Mouse (Mus musculus) lung, adult 18-20 months (tissue): ENCODE measurements around the gene Kcnb1.

Experiments used
- DNase-seq, 2 experiments: peaks; one replicate each; pipeline ENCODE4 v3.0.0; 2022; ENCODE audit warnings: mixed read lengths in 2 of 2

The Kcnb1 gene

DNA sequence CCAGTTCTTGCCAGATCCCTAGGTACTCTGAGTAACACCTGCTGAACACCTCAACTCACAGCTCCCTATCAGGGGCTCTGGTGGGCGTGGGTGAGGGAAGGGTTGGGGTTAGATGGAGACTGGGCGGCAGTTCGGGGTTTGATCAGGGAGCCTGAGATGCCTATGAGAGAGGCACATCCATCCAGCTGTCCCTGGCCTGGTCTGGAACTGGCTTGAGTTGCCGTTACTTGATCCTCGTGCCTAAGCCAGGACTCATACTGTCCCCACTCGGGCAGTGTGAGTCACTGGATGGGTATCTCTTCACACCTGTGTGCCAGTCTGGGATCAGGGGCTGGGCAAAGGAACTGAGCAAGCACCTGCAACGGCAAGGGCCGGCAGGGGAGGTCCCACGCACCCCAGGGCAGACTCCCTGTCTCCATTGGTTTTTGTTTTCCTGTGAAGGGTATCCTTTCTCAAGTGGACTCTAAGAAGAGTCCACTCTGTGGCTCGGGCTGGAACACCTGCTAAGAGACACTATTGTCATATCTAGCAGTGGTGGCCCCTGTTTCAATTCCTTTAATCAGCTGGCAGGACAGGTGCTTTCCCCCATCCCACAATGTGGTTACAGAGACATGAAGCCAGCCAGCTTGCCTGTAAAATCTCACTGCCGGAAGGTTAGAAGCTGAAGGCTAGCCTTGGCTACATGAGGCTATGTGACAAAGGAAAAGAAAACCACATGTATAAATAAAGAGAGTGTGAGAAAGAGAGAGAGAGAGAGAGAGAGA is 112.6 kb downstream of the Kcnb1 start:
- no peak for DNase-seq

DNA sequence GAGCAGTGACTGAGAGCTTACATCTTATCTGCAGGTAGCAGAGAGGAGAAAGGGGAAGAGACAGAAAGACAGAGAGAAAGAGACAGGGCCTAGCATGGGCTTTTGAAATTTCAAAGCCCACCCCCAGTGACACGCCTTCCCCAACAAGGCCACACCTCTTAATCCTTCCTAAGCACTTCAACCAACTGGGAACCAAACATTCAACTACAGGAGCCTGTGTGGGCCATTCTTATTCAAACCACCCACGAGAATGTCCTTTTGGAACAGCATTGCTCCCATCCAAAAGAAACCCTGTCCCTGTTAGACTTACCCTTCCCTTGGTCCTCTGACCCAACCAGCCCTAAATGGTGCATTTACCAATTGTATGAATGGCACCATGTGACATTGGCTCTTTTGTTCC is 113.2 kb downstream of the Kcnb1 start:
- no peak for DNase-seq

DNA sequence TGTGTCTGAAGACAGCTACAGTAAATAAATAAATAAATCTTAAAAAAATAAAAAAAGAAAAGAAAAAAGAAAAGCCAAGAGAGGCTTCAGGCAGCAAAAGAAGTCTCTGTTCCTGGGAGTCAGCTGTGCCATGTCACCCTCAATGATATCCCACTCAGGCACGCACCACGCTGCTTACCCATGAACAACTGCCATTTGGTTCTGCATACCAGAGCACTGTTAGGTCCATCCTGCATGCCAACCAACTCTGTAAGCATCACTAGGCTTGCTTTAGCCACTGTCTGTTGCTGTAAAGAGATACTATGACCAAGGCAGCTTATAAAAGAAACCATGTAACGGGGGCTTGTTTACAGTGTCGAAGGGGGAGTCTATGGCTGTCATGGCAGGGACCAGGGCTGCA is 113.6 kb downstream of the Kcnb1 start:
- DNase-seq: no peak

DNA sequence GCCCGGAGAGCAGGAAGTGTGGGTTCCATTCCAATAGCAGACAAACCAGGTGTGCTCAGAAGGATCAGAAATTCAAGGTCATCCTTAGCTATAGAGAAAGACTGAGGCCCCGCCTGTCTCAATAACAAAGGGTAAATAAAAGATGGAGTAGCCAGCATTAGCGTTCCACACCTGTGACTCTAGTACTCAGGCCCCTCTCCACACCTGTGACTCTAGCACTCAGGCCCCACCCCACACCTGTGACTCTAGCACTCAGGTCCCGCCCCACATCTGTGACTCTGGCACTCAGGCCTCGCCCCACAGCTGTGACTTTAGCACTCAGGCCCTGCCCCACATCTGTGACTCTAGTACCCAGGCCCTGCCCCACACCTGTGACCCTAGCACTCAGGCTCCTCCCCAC is 115.4 kb downstream of the Kcnb1 start:
- DNase-seq: no peak

DNA sequence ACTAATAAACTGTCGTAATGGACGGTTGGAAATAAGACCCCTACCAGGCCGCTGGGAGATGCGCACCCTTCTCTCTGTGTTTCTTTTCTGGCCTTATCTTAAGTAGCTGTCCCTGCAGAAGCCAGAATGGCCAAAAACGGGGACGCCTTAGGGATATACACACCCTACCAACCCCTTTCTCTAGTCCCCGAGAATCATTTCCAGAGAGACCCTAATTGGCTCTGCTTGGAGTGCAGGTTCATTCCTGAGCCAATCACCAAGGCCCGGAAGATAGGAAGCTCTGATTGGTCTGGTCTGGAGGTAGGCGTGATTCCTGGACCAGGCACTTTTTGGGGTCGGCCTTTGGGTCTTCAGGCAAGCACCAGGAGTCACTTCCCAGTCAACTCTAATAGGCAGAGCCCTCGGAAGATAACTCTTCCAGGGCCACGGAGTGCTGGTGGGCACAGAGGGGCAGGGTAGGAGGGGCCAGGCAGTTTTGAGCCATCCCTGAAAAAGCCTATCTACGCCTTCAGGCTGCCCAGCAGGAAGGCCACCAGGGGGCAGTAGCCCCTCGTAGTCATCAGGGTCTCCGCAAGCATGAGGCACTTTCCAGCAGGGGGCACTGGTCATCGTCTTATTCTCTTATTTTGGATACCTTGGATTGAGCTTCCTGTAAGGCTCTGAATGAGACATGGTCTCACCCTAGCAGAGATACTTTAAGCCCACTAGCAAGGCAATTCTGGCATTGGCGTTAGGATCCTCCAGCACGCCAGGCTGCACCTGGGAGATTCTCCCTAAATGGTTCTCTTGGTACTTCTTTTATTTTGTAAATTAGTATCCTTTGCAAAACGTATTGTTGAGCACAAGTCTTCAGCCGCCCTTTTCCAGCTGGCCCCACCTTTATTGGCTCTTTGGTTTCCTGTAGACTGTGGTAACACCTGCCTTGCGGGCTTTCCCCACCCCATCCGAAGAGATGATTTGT is 118.0 kb downstream of the Kcnb1 start:
- peak; percentile 88 to 93 for DNase-seq

DNA sequence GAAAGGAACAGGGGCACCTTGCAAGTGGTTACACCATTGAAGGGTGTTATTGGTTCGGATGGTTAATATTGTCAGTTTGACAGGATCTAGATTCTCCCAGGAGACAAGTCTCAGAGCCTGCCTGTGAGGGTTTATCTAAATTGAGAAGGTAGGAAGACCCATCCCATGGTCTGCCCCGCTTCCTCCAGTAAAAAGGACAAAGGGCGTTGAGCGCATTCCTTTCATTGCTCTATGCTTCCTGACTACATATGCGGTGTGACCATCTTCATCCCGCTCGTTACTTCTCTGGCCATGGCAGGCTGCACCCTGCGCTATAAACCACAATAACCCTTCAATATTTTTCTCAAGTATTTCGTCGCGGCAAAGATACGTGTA is 118.7 kb downstream of the Kcnb1 start:
- no peak for DNase-seq

DNA sequence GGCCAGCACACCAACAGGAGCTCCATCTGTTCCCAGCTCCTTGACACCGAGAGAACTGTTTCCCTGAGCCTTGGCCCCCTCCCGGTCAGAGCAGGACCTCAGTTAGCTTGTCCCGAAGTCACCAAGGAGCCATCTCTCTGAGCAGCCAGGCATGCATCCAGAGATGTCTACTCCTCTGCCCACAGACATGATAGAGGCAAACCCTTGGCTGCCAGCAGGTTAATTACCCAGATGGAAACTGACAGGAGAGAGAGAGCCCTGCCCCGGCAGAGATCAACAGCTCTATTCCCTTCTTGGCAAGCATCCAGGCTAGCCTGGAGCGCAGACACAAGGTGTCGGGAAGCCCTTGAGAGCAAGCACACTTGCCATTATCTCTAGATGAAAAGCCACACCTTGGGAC is 119.6 kb downstream of the Kcnb1 start:
- no peak for DNase-seq

DNA sequence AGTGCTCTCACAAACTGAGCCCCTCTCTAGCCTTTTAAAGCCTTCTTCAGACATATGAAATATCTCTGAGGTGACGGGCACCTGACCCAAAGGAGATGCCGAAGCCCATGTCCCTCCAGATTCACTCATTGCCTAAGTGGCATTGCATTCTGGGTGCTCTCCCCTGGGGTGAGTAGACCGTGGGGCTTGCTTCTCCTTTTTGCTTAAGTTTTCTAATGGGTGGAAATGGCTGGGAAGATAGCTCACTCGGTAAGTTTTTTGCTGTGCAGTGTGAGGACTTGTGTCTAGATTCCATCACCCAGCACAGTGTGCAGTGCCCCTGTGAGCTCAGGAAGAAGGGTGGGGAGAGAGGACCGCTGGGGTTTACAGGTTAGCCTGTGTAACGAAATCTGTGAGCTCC is 122.4 kb downstream of the Kcnb1 start:
- DNase-seq: no peak

DNA sequence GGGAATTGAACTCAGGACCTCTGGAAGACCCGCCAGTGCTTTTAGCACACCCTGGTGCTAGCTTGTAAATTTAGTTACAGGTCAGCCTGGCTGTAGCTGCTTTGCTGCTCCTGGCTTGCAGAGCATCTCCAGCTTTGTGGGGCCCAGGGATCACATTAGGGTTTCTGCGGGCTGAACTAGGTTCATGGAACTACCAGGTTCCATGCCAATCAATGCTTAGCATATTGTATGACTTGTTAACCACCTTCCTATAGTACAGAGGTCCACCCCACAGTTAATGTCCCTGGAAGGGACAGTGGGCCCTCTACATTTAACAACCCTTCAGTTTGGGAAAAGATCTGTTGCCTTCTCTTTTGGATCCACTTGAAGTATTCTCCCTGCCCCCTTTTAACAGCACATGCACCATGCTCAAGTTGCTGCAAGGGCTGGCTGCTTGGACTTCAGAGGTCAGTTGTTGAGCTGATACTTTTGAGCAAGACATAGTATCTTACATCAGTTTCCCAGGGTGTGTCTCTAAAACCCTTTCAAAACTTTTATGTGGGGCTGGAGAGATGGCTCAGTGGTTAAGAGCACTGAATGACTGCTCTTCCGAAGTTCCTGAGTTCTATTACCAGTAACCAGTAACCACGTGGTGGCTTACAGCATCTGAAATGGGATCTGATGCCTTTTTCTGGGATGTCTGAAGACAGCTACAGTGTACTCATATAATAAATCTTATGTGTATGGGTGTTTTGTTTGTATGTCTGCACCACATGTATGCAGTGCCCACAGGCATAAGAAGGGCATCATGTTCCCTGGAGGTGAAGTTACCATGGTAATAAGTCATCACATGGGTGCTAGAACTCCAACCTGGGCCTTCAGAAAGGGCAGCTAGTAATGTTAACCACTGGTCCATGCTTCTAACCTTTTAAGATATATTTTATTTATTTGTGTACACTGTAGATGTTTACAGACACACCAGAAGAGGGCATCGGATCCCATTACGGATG is 123.1 kb downstream of the Kcnb1 start:
- no peak for DNase-seq

DNA sequence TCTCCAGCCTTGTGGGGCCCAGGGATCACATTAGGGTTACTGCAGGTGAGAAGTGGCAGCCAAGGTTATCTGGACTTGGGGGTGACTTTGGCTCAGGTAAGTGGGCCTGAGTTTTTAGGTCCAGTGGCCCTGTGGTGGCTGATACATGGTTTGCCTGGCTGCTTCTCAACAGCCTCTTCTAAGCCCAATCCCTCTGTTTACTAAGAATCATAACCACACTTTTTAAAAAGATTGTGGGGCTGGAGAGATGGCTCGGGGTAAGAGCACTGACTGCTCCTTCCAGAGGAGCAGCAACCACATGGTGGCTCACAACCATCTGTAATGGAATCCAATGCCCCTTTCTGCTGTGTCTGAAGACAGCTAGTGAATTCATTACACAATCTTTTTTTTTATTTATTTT is 123.9 kb downstream of the Kcnb1 start:
- no peak for DNase-seq

DNA sequence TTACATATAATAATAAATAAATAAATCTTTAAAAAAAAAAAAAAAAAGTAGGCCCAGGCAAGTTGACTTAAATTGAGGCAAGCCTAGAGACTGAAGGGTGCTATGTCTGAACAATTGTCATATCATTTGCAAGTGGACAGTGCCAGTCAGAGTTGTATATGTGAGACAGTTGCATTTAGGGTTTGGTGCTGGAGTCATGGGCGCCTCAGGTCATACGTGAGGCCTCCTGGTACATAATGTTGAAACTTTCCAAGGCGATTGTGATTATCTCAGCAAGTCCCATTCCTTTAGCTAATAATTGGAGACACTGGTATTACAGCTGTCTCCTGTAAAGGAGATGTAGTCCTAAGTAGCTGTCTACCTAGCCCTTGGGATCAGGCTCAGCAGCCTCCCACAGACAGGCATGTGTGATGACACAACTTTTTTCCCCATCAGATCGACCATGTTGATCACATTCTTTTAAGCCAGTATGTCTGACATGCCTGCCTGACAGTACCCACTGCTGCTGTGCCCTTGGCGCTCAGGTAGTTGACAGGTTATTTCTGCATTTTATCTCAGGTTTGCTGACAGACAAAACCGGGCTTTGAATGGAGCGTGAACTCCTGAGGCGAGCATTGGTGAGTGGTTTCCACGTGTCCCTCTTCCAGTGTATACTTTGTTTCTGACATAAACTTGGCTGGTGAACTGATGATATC is 125.2 kb downstream of the Kcnb1 start:
- DNase-seq: no peak

DNA sequence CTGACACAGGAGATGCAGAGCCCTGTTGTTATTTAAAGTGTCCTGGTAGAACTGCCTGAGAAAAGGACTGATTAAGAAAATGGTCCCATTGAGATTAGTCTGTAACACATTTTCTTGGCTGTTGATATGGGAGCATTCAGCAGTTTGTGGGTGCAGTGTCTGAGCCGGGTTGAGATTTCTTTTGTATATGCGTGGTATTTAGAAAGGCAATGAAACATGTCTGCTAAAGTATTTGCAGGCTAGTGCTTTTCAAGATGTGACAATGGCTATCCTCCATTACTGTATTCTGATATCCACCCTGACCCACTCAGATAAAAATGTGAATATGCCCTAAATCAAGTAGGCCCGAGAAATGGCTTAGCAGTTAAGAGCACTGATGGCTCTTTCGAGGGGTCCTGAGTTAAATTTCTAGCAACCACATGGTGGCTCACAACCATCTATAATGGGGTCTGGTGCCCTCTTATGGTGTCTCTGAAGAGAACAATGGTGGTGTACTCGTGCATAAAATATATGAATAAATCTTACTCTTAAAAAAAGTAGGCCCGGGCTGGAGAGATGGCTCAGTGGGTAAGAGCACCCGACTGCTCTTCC is 126.0 kb downstream of the Kcnb1 start:
- DNase-seq: no peak

DNA sequence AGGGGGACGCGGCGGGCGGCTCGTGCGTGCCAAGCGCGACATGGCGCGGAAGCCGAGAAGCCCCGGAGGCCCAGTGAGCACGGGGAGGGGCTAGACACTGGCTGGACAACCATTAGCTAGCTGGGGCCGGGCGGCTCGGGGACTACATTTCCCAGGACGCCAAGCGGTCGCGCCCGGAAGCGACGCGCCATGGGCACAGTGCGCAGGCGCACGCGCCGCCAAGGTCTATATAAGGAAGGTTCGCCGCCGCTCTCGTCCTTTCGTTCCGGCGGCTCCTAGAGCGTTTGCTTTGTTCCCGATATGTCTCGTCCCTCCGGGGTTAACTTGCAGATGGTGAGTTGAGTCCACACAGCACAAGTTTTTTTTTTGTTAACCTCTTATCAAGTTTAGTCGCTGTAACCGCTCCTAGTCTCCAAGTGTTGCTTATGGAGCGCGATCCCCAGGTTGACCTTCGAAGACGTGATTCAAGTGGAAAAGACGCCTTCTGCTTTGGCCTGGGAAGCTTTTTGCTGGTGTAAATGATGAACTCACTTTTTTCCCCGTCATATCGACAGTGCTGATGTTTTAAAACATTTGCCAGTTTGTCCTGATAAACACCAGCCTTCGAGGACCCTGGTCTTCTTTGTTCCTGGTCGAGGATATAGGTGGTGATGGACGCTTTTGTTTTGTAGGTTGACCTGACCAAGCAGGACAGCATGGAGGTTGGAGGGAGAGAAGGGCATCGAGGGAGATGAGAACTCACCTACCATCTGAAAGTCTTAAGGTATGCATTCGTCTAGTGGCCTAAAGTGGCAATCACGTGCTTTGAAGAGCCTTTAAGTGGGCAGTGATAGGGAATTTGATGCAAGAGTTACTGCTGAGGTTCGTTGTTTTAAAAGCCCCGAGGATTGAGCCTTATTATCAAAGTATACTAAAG is 126.7 kb downstream of the Kcnb1 start, which contains the start of gene Znfx1:
TSS of gene Znfx1 (minus strand) at position 51 of the 916 bp plus-strand sequence.
- DNase-seq: peak; percentile 95 to 96

DNA sequence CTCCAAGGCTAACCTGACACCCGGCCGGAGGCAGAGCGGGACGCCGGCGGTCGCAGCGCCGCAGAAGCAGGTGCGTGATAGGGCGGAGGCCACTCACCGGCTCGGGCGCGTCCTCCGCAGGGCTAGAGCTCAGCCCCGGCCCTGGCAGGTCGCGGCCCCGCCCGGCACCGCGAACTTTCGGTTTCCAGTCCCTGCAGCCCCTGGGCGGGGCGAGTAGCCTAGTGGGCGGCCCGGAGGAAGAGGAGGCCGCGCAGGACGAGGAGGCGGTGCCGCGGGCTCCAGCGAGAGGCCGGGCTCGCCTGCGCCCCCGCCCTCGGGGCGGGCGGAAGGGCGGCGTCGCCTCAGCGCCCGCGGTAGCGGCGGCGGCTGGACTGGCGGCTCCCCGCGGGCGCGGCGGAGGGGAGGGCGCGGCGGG is 127.5 kb downstream of the Kcnb1 start:
- peak; percentile 97 to 98 for DNase-seq

DNA sequence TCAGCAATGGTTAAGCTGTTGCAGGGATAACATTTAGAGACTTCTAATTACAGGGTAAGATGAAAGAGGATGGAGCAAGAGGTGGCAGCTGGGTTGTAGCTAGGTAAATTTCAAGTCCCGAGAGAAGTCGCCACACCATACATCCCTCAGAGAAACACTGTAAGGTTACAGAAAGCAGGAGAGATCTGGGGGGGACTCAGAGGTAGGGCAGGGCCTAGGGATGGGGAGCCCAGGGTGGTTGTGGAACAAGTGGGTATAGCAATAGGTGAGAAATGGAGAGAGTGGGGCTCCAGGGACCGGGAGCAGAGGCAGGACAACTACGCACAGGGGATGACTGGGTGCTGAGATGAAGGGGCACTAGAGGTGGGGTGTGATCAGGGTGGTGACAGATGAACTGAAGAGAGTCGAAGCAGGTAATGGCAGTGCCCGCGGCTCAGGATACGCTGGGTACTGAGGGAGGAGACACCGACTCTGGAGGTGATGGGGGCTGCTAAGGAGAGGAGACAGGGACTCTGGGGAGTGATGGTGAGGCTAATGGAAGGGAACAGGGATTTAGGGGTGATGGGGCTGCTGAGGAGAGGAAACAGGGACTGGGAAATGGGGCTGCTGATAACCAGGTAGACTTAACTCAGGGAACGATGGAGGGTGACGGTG is 128.4 kb downstream of the Kcnb1 start:
- DNase-seq: no peak

DNA sequence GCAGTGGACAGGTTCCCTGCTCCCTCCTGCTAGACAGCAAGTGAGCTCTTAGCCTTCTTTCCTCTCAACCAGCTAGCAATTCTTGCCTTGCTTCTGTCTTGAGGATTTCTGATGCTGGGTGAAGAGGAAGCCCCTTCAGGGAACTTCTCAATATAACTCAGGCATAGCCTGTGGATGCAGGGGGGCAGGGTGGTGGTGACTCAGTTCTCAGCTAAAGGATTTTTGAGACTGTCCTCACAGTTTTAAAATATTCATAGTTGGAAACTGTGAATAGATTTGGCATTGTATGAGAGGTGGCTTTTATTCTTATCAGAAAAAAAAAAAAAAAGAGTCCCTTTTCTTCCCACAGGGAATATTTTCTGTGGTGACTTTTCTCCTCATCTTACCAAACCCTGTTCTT is 129.2 kb downstream of the Kcnb1 start:
- no peak for DNase-seq

DNA sequence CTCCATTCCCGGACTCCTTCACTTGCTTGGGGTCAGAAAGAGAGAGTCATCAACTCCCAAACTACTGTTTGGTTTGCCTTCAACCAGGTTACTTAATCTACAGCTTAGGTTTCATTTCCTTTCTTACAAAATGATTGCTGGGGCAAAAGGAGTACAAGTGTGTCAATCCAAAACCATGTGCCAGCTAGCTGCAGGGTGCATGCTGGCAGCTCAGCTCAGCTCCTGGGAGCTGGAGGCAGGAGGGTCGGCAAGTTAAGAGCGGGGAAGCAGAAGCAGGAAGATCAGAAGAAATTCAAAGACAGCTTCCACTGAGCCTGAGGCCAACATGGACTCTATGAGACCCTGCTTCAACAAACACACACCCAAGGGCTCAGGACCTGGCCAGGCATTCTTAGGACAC is 129.6 kb downstream of the Kcnb1 start:
- DNase-seq: no peak

DNA sequence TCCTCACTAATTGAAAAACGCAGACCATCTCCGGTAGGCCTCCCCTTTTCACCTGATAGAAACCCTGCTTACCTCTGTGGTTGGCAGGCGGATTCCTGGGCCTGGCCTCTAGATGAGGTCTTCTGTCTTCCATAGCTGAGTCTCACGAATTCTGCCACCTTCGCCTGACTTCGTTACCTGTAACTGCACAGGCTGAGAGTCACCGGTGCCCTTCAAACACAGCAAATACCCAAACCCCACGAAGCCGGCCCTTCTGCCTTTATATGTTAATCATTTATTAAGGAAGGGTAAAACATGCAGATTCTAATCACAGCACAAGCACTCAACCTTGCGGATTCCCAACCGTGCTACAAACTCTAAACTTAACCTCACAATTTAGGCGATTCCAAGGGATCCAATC is 130.0 kb downstream of the Kcnb1 start:
- DNase-seq: no peak

DNA sequence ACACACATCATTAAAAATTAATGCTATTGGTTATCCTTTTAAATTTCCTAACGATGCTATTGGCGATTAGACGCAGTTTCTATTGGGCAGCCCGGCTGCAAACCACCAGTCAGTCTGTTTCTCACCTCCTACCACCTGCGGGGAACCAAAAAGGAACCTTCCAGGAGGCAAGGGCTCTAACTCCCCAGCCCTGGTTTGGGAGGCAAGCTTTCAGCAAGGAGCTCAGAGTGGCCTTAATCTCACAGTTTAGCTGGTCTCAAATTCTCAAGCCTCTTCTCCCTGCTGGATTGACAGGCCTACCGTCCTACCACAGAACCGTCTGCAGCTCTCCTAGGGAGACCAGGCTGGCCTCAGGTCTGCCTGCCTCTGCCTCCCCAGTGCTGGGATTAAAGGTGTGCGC is 130.4 kb downstream of the Kcnb1 start:
- no peak for DNase-seq

DNA sequence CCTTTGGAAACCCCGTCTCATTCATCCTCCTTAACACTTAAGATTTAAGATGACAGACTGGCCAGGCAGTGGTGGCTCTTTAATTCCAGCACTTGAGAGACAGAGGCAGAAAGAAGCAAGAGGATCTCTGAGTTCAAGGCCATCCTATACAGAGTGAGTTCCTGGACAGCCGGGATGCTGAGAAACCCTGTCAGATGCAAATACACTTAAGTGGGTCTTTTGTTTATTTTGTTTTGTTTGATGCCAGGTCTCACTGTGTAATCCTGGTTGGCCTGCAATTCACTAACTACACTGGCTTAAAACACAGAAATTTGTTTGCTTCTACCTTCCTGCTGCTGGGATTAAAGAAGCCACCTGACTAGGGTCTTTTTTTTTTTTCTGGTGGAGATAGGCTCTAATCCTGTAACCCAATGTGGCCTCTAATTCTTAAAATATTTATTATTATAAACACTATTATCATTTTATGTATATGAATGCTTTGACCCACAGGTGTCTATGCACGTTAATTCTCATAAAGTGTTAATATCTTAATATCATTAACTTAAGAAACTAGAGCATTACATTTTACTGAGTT is 131.1 kb downstream of the Kcnb1 start:
- DNase-seq: no peak
